ENCODE assay signal across 25 mouse cellular contexts in the genomic region with DNA sequence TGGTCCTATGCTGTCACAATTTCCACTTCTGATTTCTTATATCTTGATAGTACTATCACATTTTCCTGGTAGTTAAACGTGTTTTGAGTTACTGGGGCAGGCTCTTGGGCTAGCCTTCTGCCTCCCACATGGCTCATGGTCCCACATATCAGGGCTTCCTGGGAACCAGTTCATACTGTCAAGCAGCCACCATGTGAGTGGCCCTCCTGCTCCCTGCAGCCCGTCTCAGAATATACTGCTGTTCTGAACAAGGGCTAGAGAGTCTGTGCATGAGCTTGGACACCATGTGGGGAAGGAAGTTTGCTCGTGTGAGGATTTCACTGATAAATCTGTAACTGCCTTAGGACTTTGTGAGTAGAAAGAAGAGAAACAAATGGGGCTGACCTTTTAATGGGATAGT. TPM values are rescaled to one million over a fixed set of nuclear protein-coding genes. Genes with fewer than 3 reads are reported as not detected.
"Had no signal": no experiment of that assay in that cellular context is flagged by ENCODE, and none has a peak within 500 bp of the region (broad histone marks: within the 10 kb centered on the region; RNA-seq: fewer than 3 reads in every experiment).

No protein-coding gene starts in this region.

- H3K27ac ChIP-seq: neural tube, embryonic 13.5 days; neural tube, embryonic 15.5 days; stomach, embryonic 15.5 days; stomach, postnatal 0 days had no signal

- H3K27me3 ChIP-seq: neural tube, embryonic 13.5 days; neural tube, embryonic 15.5 days; stomach, embryonic 15.5 days had no signal

- H3K4me1 ChIP-seq: neural tube, embryonic 13.5 days; neural tube, embryonic 15.5 days; stomach, embryonic 15.5 days had no signal

- H3K9me3 ChIP-seq: neural tube, embryonic 13.5 days; neural tube, embryonic 15.5 days; stomach, embryonic 15.5 days had no signal

- DNase-seq: retina, postnatal 1 day; right cerebral cortex, adult 18-20 months; right cerebral cortex, postnatal 14 days; right cerebral cortex, postnatal 25 days; right cerebral cortex, postnatal 4 days; spleen, adult 18-20 months; thymus, adult 18-20 months; thymus, adult 2 months; thymus, postnatal 14 days; thymus, postnatal 25 days; thymus, postnatal 36 days; thymus, postnatal 4 days had no signal

- H3K4me3 ChIP-seq: neural tube, embryonic 13.5 days; neural tube, embryonic 15.5 days; stomach, embryonic 15.5 days had no signal

- H3K36me3 ChIP-seq: neural tube, embryonic 13.5 days; neural tube, embryonic 15.5 days; stomach, embryonic 15.5 days had no signal

RNA-seq across cellular contexts. Expression of gene Mcpt8, which starts 1.6 kb away (rescaled TPM):
- polyA plus RNA-seq: neural tube, embryonic 13.5 days; neural tube, embryonic 14.5 days; small intestine, adult 2 months; testis, adult 2 months; thymus, adult 2 months; urinary bladder, adult 2 months had no signal

RNA-seq across cellular contexts. Expression of gene Ctsg, which starts 15.7 kb away (rescaled TPM):
- total RNA-seq: neutrophil, adult 5-6 weeks had no signal
- polyA plus RNA-seq: neural tube, embryonic 13.5 days; neural tube, embryonic 14.5 days; neural tube, embryonic 15.5 days; small intestine, adult 2 months; testis, adult 2 months had no signal

RNA-seq across cellular contexts. Expression of gene Mcpt4, which starts 24.6 kb away (rescaled TPM):
- total RNA-seq: neutrophil, adult 5-6 weeks had no signal
- polyA plus RNA-seq: neural tube, embryonic 13.5 days; neural tube, embryonic 14.5 days; testis, adult 2 months had no signal

RNA-seq across cellular contexts. Expression of gene Gzme, which starts 33.7 kb away (rescaled TPM):
- total RNA-seq: neutrophil, adult 5-6 weeks had no signal
- polyA plus RNA-seq: neural tube, embryonic 13.5 days; neural tube, embryonic 14.5 days; neural tube, embryonic 15.5 days; small intestine, adult 2 months; spleen, adult 2 months; stomach, embryonic 14.5 days; stomach, embryonic 15.5 days; stomach, embryonic 16.5 days; stomach, postnatal 0 days; testis, adult 2 months; thymus, adult 2 months; thymus, postnatal 0 days; urinary bladder, adult 2 months had no signal

RNA-seq across cellular contexts. Expression of gene Mcpt2, which starts 44.9 kb away (rescaled TPM):
- total RNA-seq: neutrophil, adult 5-6 weeks had no signal
- polyA plus RNA-seq: neural tube, embryonic 13.5 days; neural tube, embryonic 14.5 days; neural tube, embryonic 15.5 days; testis, adult 2 months; urinary bladder, adult 2 months had no signal
